Mouse (Mus musculus) brown adipose tissue, adult 24 weeks (tissue): ENCODE data around the gene Dhx58. TPM values are rescaled to one million over a fixed set of nuclear protein-coding genes. Genes with fewer than 3 reads are reported as not detected.
"Not testable (repeated sequence)": the region's sequence is repeated elsewhere in the genome, so short reads cannot be mapped to it uniquely, and the experiment has no call there.

ENCODE experiments used
- H3K27ac ChIP-seq: fragments of 200-500 bp; replicated peaks from 2 replicates; pipeline ENCODE4 v1.5.1; 2012; ENCODE audit warnings: low read depth, mild to moderate bottlenecking, low read length
- H3K4me1 ChIP-seq: fragments of 200-500 bp; 2 replicates; pipeline ENCODE4 v1.6.1; 2012; ENCODE audit warnings: low read length, mixed read lengths; ENCODE audit not compliant: control insufficient read depth, insufficient read depth, insufficient read length
- H3K4me3 ChIP-seq: fragments of 200-500 bp; 2 replicates; pipeline ENCODE4 v1.5.1; 2012; ENCODE audit warnings: low read depth, mild to moderate bottlenecking, low read length, moderate library complexity; ENCODE audit not compliant: insufficient read depth
- polyA plus RNA-seq: library from polyadenylated mRNA; stranded (reverse); fragments of >200 nt; gene quantifications from 2 replicates; pipeline ENCODE4 v1.2.4, GENCODE M21; 2012; ENCODE audit not compliant: missing spikeins, insufficient read depth, insufficient read length

The Dhx58 gene
- polyA plus RNA-seq, 1 experiment, result 6.4 TPM

GRCm38 (mm10) chr11:100659806-100660205 lies 44.3 kb downstream of the Dhx58 start:
- H3K4me1 ChIP-seq, result no peaks in the 10 kb centered on the region
- no peak overlapping the region for H3K27ac ChIP-seq
- no peak overlapping the region for H3K4me3 ChIP-seq

- no peak overlapping the region for H3K4me3 ChIP-seq
- no peak overlapping the region for H3K27ac ChIP-seq
- no peaks in the 10 kb centered on the region for H3K4me1 ChIP-seq
These were observed 47.6 kb downstream of the Dhx58 start for GRCm38 (mm10) chr11:100656458-100656857.

GRCm38 (mm10) chr11:100655589-100655988 lies 48.5 kb downstream of the Dhx58 start:
- H3K27ac ChIP-seq, result not testable (repeated sequence)

GRCm38 (mm10) chr11:100651748-100652147 lies 52.3 kb downstream of the Dhx58 start:
- H3K4me3 ChIP-seq, result no peak overlapping the region
- H3K27ac ChIP-seq, result no peak overlapping the region
- no peaks in the 10 kb centered on the region for H3K4me1 ChIP-seq

More at GRCm38 (mm10) chr11:100655589-100655988, 48.5 kb downstream of the Dhx58 start:
- not testable (repeated sequence) for H3K4me3 ChIP-seq, H3K4me1 ChIP-seq

- Histone ChIP-seq H3K27ac (no peak overlapping the region), H3K4me1 (no peaks in the 10 kb centered on the region), H3K4me3 (no peak overlapping the region)
These were observed 52.9 kb downstream of the Dhx58 start for GRCm38 (mm10) chr11:100651205-100651604.

GRCm38 (mm10) chr11:100648405-100648804 lies 55.7 kb downstream of the Dhx58 start:
- H3K4me1 ChIP-seq, result no peaks in the 10 kb centered on the region
- no peak overlapping the region for H3K4me3 ChIP-seq
- no peak overlapping the region for H3K27ac ChIP-seq

GRCm38 (mm10) chr11:100646265-100646664 lies 57.8 kb downstream of the Dhx58 start:
- H3K27ac ChIP-seq, result no peak overlapping the region

More at GRCm38 (mm10) chr11:100646265-100646664, 57.8 kb downstream of the Dhx58 start:
- H3K4me3 ChIP-seq, result no peak overlapping the region
- no peaks in the 10 kb centered on the region for H3K4me1 ChIP-seq

Other genes starting within 250 kb of the Dhx58 start
- gene Klhl11, start 231.5 kb downstream of the Dhx58 start, polyA plus RNA-seq, result 2.5 and 3.4 TPM in 2 replicates
- 2,639 and 2,906 TPM in 2 replicates for gene Acly, start 176.3 kb downstream of the Dhx58 start, polyA plus RNA-seq
- gene Ttc25, start 158.7 kb downstream of the Dhx58 start, polyA plus RNA-seq, result 28.0 and 35.4 TPM in 2 replicates
- 7.7 and 8.4 TPM in 2 replicates for gene Cnp, start 129.4 kb downstream of the Dhx58 start, polyA plus RNA-seq
- gene Nkiras2, start 85.0 kb downstream of the Dhx58 start, polyA plus RNA-seq, result 32.0 and 37.6 TPM in 2 replicates
- gene Dnajc7, start 84.1 kb downstream of the Dhx58 start, polyA plus RNA-seq, result 246 and 295 TPM in 2 replicates
- gene Zfp385c, start 11.8 kb downstream of the Dhx58 start, polyA plus RNA-seq, result not detected in 2 replicates
- gene Kat2a, start 8.2 kb upstream of the Dhx58 start, polyA plus RNA-seq, result 6.9 and 8.4 TPM in 2 replicates
- not detected in 2 replicates for gene Hspb9, start 9.6 kb upstream of the Dhx58 start, polyA plus RNA-seq
- 148 and 163 TPM in 2 replicates for gene Rab5c, start 33.9 kb upstream of the Dhx58 start, polyA plus RNA-seq
- not detected in 2 replicates for gene Kcnh4, start 55.7 kb upstream of the Dhx58 start, polyA plus RNA-seq
- not detected in 2 replicates for gene Hcrt, start 58.7 kb upstream of the Dhx58 start, polyA plus RNA-seq
- 9.4 and 11.1 TPM in 2 replicates for gene Ghdc, start 66.7 kb upstream of the Dhx58 start, polyA plus RNA-seq
- gene Stat5b, start 146.5 kb upstream of the Dhx58 start, polyA plus RNA-seq, result 15.1 and 18.4 TPM in 2 replicates
- gene Stat5a, start 155.1 kb upstream of the Dhx58 start, polyA plus RNA-seq, result 18.9 and 34.2 TPM in 2 replicates
- 18.8 and 20.9 TPM in 2 replicates for gene Stat3, start 235.3 kb upstream of the Dhx58 start, polyA plus RNA-seq